Mouse (Mus musculus) lung, postnatal 25 days (tissue): ENCODE measurements around the gene Rsph6a.

Experiments
- DNase-seq: peaks from one replicate; pipeline ENCODE4 v3.0.0; 2022; ENCODE audit warnings: low spot score

The Rsph6a gene

DNA sequence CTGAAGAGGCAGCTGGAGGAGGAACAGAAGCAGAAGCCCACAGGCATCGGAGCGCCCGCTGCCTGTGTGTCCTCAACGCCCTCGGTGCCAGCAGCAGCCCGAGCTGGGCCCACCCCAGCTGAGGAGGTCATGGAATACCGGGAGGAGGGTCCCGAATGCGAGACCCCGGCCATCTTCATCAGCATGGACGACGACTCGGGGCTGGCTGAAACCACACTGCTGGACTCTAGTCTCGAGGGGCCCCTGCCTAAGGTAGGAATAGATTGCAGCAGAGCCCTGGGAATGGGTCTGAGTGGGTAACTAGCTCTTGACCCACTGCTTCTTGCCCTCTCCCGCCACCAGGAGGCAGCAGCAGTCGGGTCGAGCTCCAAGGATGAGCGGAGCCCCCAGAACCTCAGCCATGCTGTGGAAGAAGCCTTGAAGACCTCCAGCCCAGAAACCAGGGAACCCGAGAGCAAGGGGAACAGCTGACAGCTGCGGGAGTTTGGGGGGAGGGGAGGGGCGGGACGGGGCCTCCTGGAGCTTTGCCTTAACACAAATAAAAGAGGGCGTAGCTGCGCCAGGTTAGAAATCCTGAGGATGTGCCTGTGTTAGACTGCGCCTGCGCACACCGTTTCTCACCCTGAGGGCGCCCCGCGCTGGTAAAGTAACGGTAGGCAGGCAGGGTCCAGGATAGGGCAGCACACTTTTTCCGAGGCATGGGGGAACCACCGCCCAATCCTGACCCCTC is at the start of gene Rsph6a:
Rsph6a (plus strand) TSS at position 644 of the 730 bp plus-strand sequence.
- DNase-seq: no peak

DNA sequence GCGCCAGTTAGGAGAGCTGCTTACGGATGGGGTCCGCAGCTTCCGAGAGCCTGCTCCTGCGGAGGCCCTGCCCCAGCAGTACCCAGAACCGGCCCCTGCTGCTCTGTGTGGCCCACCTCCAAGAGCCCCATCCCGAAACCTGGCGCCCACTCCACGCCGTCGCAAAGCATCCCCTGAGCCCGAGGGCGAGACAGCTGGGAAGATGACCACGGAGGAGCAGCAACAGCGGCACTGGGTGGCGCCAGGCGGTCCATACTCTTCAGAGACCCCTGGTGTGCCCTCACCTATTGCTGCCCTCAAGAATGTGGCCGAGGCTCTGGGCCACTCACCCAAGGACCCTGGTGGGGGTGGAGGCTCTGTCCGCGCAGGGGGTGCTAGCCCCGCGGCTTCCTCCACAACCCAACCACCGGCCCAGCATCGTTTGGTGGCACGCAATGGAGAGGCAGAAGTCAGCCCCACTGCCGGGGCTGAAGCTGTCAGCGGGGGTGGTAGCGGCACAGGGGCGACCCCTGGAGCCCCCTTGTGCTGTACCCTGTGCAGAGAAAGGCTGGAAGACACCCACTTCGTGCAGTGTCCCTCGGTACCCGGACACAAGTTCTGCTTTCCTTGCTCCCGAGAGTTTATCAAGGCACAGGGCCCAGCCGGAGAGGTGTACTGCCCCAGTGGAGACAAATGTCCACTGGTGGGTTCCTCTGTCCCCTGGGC is 48.9 kb upstream of the Rsph6a start:
- DNase-seq: no peak

DNA sequence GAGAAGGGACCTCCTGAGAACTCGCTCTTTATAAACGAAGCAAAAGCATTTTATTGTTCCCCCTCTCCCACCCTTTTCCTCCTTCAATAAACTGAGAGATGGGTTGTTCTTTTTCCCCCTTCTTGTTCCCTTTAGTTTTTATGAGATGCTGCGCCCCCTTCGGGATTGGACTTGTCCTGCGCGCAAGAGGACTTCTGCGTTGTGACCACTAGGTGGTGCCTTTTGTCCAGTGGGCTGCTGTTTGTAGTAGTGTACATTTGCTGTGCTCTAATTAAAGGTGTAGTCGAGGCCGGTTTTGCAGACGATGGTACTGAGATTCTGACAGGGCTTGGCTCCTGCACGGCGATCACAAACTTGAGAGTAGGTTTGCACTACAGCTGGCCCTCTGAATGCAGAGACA is 48.0 kb upstream of the Rsph6a start:
- peak; percentile 88 for DNase-seq

DNA sequence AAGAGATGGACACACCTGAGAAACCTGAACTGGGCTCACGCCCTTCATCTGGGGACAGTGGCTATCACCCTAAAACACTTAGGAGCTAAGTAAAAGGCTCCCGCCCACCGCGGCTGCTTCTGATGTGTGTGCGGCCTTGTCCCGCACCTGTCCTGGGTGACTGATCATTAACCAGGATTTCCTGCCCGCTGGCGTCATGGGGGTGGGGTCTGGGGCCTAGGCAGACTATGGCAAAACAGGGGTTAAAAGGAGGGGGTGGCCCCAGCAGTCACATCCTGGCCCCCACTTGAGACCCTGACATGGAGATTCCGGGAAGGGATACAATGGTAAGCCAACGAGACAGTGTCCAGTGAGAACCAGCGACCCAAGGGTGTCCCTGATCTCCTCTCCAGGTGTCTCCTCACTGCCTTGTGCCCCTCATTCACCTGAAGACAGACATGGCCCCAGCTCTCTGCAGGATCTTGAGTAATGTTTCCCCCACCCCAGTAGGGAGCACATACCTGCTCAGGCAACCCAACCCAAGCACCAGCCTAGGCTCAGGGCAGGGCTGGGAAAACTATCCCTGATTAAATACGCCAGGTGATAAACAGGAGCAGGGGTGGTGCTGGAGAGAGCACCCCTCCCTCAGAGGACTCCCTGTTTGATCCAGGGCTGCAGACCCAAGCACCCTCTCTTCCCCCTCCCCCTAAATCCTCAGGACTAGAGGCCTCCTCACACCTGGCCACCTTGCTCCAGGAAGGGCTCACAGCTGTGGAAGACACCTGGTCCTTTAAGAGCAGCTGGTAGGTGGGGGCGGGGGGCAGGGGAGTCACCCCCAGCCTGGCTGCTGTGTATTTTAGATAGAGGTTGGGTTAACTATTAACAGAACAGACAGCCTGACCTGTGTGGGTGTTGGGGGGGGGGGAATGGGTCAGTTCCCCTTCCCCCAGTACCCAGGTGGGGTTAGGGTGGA is 47.2 kb upstream of the Rsph6a start:
- no peak for DNase-seq

DNA sequence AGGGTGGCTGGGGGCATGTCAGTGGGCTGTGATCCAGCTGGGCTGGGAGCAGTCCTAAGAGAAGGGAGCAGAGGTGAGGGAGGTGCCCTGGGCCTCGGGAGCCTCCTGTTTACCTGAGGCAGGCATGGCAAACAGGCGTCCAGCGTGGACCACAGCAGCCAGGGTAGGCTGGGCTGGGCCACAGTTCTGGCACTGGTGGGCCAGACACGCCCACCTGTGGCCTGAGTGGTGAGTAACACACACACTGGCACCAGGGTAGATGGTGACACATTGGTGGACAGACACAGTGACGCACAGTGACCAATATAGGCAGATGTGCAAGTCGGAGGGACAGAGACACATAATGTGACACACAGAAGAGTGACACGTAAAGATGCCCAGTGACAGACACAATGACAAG is 43.9 kb upstream of the Rsph6a start:
- DNase-seq: no peak

DNA sequence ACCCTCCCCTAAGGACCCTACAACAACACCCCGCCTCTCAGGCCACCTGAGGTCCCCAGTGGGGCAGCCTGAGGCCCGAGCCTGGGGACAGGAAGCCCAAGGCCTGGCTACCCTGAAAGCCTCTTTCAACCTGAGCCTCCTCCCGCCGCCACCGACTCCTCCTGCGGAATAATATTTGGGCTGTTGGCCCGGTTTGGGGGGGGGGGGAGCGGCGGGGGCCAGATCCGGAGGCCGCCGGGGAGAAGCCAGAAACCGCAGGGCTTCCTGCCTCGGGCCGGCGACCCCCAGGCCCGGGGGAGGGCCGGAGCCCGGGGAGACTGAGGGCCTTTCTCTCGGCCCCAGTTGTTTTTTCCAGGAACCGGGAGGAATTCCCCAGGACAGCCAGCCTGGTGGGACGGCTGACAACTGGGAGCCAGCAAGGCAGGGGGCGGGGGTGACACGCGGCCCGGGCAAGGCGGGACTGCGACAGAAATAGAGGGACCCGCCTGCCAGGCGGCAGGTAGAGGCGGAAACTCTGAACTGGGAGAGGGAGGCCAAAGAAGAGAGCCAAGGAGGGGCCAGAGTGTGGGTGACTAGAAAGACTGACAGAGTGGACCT is 42.4 kb upstream of the Rsph6a start:
- peak; percentile 36 for DNase-seq

DNA sequence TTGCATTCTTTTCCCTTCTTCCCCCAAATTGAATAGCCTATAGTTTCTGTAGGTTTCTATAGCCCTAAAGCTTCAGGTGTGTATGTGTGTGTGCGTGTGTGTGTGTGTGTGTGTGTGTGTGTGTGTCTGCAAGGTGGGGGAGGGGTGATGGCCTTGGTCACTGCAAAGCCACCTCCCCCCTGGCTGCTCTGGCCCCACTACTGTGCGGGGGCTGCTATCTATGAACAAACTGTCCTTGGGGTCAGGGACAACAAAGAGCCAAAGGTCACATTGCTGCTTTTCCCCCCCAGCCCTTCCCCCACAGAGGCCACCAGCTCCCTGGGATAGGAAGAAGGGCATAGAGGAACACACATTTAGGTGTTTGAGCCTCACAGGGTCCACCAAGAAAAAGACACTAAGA is 41.6 kb upstream of the Rsph6a start:
- DNase-seq: no peak

DNA sequence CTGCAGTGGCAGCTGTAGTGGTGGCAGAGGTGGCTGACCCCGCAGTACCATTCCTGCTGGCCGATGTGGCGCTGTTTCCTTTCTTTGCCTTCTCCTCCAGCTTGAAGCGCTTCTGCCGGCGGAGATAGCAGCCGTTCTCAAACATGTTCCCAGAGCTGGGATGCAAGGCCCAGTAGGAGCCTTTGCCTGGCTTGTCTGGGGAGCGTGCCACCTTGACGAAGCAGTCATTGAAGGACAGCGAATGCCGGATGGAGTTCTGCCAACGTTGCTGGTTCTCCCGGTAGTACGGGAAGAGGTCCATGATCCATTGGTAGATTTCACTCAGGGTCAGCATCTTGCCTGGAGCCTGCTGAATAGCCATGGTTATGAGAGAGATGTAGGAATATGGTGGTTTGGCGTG is 40.0 kb upstream of the Rsph6a start:
- no peak for DNase-seq

DNA sequence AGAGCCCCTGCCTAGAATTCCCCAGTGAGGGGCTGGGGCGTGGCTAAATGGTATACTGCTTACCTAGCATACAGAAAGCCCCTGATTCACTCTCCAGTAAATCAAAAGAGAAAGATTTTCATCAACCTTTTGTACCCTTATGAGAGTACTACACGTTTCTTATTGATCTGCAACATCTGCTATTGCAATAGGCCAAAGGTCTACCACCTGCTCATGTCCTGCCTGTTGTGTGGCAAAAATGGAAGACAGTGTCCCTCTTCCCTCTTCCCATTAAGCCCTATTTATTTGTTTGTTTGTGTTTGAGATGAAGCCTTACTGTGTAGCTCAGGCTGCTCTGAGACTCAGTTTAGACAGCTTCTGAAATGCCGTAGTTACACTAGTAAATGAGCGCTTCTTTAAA is 38.4 kb upstream of the Rsph6a start:
- DNase-seq: no peak

DNA sequence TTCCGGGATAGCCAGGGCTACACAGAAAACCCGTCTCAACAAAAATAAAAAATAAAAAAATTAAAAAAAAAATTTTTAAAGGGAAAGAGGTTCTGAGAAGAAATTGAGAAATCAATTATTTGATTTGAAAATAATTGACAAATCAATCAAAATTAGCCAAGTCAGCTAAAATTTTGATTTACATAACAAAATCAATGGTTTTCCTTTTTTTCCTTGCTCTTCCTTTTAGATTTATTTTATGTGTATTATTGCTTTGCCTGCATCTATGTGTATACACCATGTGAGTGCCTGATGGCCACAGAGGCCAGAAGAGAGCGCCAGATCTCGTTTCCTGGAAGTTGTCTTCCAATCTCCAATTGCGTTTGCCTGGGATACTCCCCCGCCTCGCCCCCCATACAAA is 36.6 kb upstream of the Rsph6a start:
- DNase-seq: no peak

DNA sequence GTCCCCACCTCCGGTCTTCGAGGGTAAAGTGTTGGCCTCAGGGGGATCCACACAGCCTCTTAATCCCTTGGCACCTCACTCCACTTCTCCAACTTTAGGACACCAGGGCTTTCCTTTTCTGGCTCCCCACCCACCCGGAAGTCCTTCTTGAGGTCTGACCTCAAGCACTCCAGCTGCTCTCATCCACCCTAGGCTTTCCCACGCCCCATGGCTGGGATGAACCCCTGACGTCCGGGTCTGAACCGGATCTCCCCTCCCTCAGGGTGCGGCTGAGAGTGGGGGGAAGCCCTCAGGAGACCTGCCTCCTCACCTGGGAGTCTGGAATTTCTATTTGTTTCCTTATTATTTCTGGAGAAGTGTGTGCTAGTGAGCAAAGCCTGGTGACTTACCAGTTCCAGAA is 33.4 kb upstream of the Rsph6a start:
- DNase-seq: peak; percentile 17

DNA sequence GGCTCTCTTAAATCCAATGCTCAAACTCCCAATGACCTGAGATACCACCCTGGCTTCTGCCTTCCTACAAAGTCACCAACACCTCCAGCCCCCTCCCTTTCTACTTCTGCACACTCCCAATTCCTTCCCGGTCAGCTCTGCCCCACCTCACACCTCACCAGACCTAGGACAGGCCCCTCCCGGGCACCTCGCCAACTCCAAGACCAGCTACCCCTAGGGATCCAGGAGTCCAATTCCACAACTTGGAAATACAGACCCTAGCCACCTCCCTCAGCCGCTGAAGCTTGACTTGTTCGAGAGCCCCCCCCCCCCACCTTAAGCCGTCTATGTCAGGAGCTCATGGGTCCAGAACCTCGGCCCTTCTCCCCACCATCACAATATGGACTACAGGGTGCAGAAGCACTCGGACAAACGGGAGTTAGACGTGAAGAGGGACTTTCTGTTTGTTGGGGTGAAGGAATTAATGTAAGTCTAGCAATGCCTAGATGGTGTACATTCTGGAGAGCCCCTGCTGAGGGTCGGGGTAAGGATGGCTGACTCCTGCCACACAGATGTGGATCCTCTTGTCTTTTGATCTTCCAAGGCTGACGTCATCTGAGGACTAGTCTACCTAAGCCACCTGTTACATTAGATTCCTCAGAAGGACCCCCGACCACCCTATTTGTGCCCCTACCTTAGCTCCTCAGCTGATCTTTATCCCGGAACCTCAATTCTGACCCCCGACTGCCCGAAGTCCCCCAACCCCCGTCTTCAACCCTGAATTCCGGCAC is 32.1 kb upstream of the Rsph6a start:
- no peak for DNase-seq

DNA sequence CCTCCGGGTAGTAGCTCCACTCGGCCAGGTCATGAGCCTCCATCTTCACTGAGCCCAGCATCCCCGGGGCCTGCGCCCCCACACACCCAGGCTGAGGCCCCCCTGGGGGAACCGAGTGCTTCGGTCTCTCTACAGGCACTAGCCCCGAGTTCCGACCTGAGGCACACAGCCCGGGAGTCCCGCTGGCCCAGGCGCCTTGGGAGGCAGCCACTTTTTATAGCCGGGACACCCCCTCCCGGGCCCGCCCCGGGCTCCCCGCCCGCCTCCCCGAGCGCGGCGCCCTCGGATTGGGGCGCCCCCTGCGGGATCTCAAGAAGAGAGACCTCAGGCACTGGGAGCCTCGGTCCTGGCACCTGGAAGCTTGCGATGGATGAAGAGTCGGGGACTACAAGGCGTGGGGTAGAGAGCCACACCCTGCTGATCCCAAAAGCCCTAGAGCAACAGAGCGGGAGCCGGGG is 31.1 kb upstream of the Rsph6a start, which contains the start of gene Foxa3:
Foxa3 (minus strand) TSS at position 182 of the 458 bp plus-strand sequence.
- DNase-seq: peak; percentile 35

DNA sequence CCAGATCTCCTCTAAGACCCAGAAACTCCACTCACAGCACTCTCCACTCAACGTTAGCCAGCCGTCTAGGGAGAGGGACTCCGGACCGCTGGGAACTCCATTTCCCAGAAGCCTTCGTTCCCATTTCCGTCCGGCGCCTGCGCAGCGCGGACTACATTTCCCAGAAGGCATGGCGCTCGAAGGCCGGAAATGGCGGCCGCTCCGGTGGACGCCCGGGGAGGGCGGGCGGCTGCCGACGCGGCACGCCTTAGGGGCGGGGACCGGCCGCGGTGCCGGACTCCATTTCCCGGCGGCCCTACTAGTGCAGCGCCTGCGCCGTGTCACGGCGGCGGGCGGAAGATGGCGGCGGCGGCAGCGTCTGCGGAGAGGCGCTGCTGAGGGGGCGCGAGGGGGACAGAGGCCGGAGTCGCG is 30.4 kb upstream of the Rsph6a start, which contains the start of gene Sympk:
Sympk (plus strand) TSS at position 282 of the 411 bp plus-strand sequence.
- DNase-seq: peak; percentile 97

DNA sequence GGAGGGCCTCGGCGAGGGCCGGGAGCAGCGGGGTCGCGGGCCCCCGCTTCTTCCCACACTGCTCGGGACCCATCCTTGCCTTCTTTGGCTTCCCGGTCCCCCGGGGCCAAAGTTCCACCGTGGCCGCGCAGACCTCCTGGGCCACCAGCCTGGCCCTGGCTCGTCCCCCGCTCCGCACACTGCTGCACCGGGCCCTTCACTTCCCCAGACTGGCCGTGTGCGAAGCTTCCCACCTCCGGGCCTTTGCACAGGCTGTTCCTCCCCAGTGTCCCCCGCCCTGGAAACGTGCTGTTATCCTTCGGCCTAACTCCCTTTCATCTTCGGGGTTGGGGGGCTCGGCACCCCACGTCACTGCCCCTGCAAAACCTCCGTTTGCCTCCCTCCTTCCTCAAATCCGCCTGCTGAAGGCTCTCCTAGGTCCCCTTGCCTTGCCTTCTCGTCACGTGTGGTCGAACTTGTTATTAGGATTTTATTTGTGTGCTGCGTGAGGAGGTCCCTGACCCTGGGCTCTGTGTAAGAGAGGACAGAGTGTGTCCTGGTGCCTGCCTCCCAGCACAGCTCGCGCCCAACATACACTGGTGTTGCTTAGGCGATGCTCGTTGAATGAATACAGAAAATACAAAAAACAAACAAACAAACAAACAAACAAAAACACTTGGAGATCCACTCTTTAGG is 29.8 kb upstream of the Rsph6a start:
- DNase-seq: no peak

DNA sequence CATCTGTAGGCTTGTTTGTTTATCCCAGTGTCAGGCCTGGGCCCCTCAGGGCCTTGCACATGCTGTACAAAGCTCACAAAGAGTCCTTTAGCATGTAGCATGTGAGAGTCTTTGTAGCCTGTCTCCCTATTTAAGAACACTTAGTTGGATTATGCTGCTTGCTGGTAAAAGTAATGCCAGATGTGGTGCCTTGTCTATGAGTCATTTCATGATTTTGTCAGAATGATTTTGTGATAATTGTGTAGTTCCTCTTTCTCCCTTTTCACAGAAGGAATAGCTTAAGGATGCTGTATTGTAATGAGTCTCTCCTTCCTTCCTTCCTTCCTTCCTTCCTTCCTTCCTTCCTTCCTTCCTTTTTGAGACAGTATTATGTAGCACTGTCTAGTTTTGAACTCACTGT is 26.4 kb upstream of the Rsph6a start:
- no peak for DNase-seq

DNA sequence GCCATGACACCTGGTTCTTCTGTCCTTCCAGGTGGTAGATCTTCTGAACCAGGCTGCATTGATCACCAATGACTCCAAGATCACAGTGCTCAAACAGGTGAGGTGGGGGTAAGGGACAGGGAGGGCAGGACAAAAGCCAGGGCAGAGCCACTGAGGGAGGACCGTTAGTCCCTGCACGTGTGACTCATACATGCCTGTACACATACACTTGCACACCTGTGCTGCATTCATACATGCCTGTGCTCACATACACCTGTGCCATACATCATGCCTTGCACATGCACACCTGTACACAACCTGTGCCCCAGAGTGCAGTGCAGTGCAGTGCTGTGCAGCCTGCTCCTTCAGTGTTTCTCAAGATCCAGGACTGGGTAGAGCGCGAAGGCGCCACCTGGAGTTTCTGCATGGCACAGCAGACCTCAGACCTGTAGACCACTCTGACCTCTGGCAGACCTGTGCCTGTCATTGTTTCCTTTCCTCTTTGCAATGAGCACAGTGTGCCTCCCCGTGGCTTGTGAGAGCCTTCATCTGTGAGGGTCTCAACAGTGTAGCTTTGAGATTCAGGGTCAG is 25.3 kb upstream of the Rsph6a start:
- peak; percentile 44 for DNase-seq

DNA sequence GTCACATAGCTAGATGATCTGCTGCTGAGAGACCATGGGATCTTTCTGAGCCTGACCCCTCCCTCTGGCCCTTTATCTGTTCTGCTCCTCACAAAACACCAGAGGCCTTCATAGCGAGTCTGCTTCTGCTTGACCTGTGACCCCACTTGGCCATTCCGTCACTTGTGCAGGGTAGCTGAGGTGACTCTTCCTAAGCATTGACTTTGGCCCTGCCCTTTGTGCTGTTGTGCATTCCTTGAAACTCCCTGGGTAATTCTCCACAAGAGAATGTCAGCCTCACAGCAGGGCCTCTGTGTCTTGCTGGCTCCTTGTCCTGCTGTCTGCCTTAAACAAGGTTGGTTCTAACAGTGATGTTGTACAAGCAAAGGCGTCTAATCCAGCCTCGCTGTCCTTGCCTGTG is 22.8 kb upstream of the Rsph6a start:
- no peak for DNase-seq

DNA sequence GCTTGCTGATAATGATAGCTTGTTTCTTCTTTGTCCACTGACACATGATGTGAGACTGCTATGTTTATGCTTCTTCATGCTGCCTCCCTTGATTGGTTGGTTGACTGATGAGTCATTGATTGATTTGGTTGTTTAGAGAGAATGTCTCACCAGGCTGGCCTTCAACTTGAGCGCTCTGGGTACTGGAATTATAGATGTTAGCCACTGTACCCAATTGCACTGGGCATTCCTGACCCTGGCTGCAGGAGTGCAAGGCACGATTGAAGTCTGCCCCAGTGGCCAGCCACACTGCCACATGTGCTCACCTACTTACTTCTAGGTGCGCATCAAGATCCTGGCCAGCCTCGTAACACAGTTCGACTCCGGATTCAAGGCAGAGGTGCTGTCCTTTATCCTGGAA is 9.9 kb upstream of the Rsph6a start:
- no peak for DNase-seq
